Mouse (Mus musculus): ENCODE measurements around the gene Zkscan16. TPM values are rescaled to one million over a fixed set of nuclear protein-coding genes. Genes with fewer than 3 reads are reported as not detected.

Gene Zkscan16
- 1.1 and 1.2 TPM in 2 replicates for polyA plus RNA-seq (2015; fragmentation: Nextera tagmentation; extraction: Ambion mirVana)

DNA sequence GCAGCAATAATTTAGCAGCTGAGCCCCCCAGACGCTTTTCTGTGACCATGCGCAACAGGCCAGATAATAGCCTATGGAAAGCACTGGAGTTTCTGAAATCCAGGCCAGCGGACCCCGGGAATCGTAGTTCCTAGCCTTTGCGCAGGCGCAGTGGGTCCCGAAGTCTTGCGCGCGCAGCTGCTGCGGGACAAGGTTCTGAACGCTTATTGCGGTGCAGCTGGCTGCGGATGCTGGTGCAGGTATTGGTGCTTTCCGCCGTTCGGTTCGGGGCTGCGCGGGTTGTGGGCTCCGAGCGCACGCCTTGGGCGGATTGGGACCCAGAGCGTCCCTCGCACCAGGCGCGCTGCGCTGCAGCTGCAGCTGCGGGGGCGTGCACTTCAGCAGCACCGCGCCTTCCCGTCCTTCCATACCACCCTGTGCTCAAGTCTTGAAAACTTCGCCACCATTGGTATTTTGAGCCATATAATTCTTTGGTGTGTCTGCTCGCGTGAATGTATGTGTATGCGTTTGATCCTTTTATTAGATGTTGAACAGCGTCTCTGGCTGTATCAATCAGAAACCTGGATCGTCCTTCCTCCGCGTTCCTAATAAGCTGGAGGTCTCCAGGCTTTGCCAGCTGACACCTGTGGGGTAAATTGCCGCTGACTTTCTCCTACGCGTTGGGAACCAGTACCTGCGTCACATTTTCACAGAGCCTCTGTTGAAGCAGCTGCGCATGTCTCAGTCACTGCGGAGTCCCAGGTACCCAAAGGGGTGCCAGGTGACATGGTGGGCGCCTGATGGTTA is at the start of gene Zkscan16:
Gene Zkscan16 (plus strand): TSS at position 209 of the 786 bp plus-strand sequence.
- peak within 1 kb of the TSS; percentile 39; the same call in 1 of the 2 replicates for H3K27ac ChIP-seq
- no peaks in the 10 kb centered on the region for H3K9me3 ChIP-seq
- peak within 1 kb of the TSS; percentile 91 for H3K4me2 ChIP-seq (replicated peaks)
- peak within 1 kb of the TSS; percentile 74 for H3K9ac ChIP-seq
- H3K4me1 ChIP-seq, result peaks cover 15% of the 10 kb centered on the region; the same call in 1 of the 2 replicates
- no peaks in the 10 kb centered on the region for H3K36me3 ChIP-seq
- peak; percentile 86 for ATAC-seq (ENCODE audit: low FRiP score, low read depth)
- H3K4me3 ChIP-seq, result peak within 1 kb of the TSS; percentile 77
- 1% methylated on average over 50 of the region's 50 CpGs for WGBS
- no peaks in the 10 kb centered on the region for H3K27me3 ChIP-seq

DNA sequence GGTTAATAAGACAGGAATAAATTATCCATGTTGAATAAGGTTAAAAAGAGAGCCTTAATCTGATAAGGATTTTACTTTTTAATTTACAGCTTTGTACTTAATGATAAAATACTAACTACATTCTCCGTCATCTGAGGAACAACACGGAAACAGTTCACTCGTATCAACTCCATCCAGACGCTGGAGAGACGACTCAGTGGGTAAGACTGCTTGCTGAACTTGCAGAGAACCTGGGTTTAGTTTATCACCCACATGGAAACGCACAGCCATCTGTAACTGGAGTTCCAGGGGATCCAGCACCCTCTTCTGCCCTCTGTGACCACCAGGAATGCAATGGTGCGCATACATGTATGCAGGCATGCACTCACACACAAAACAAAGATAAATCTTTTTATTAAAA is 49.0 kb upstream of the Zkscan16 start:
- no peak overlapping the region for H3K9ac ChIP-seq
- no peak overlapping the region for H3K27ac ChIP-seq
- no peaks in the 10 kb centered on the region for H3K9me3 ChIP-seq
- H3K27me3 ChIP-seq, result no peaks in the 10 kb centered on the region
- no peak overlapping the region for H3K4me2 ChIP-seq (replicated peaks)
- no peaks in the 10 kb centered on the region for H3K36me3 ChIP-seq
- no peak for ATAC-seq (ENCODE audit: low FRiP score, low read depth)
- H3K4me1 ChIP-seq, result 0 out of 2 replicates have a peak, but pooled peaks cover 4% of the 10 kb centered on the region
- no peak overlapping the region for H3K4me3 ChIP-seq
- 78% methylated on average over 7 of the region's 7 CpGs for WGBS

DNA sequence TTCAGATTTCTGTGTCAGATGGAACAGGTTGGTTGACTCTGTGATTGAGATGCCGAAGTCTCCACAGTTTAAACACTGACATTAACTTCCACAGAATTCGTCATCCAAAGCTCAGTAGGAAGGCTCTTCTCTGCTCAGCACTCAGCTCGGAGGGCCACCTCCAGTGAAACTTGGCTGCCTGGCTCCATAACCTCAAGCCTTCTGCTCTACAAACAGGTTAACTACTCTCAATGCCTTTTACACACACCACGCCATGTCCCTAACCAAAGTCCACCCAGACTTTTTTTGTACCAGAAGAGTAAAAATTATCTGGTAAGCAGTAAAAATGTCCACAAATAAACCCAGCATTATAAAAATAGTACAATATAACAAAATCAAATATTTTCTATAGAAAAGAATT is 46.0 kb upstream of the Zkscan16 start:
- no peaks in the 10 kb centered on the region for H3K36me3 ChIP-seq
- H3K27ac ChIP-seq, result no peak overlapping the region
- no peak overlapping the region for H3K9ac ChIP-seq
- no peak overlapping the region for H3K4me2 ChIP-seq (replicated peaks)
- no peaks in the 10 kb centered on the region for H3K9me3 ChIP-seq
- 76% methylated on average over 4 of the region's 4 CpGs for WGBS
- H3K27me3 ChIP-seq, result no peaks in the 10 kb centered on the region
- no peak for ATAC-seq (ENCODE audit: low FRiP score, low read depth)
- H3K4me1 ChIP-seq, result 0 out of 2 replicates have a peak, but pooled peaks cover 4% of the 10 kb centered on the region
- no peak overlapping the region for H3K4me3 ChIP-seq

DNA sequence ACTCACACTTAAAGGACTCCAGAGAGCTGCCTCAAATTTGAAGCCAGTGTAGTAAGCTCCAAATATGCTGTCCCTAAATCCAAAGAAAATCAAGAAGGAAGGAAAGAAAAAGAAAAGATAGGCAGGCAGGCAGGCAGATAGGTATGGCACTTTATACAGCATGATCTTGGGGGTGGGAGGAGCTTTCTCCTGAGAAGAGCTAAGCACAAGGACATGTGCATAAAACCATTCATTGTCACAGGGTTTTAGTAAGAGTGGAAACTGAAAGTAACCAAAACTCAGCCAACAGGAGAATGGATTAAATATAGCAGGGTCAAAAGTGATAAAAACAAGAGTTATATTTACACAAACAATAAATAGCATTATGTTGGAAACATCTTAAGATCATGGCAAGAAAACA is 45.1 kb upstream of the Zkscan16 start:
- ATAC-seq (ENCODE audit: low FRiP score, low read depth), result no peak
- no peaks in the 10 kb centered on the region for H3K9me3 ChIP-seq
- no peak overlapping the region for H3K9ac ChIP-seq
- H3K27me3 ChIP-seq, result no peaks in the 10 kb centered on the region
- no peak overlapping the region for H3K4me3 ChIP-seq
- H3K4me2 ChIP-seq (replicated peaks), result no peak overlapping the region
- H3K27ac ChIP-seq, result no peak overlapping the region
- H3K4me1 ChIP-seq, result peaks cover 10% of the 10 kb centered on the region
- H3K36me3 ChIP-seq, result no peaks in the 10 kb centered on the region

DNA sequence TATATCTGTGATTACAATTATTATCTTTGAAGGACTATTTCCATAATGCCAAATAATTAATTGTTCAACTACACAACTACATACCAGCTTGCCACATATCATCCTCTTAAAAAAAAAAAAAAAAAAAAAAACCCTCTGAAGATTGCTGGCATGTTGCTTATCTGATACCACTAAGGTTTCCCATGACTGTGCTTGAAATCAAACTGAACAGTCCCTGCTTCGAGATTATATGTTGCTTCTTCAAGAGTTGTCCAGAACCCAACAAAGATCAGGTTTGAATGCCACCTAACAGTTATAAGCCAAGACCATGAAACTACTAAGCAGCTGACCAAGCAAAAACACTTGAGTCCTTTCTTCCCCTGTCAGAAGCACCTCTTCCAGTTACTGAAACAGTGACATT is 36.0 kb upstream of the Zkscan16 start:
- Histone ChIP-seq H3K36me3 (no peaks in the 10 kb centered on the region), H3K4me1 (peaks cover 23% of the 10 kb centered on the region), H3K9ac (no peak overlapping the region), H3K27me3 (no peaks in the 10 kb centered on the region), H3K4me3 (no peak overlapping the region), H3K27ac (no peak overlapping the region), H3K9me3 (no peaks in the 10 kb centered on the region; the same call in 1 of the 2 replicates), H3K4me2 (replicated peaks) (no peak overlapping the region)
- 93% methylated on average over 1 of the region's 1 CpGs for WGBS
- ATAC-seq (ENCODE audit: low FRiP score, low read depth), result no peak

DNA sequence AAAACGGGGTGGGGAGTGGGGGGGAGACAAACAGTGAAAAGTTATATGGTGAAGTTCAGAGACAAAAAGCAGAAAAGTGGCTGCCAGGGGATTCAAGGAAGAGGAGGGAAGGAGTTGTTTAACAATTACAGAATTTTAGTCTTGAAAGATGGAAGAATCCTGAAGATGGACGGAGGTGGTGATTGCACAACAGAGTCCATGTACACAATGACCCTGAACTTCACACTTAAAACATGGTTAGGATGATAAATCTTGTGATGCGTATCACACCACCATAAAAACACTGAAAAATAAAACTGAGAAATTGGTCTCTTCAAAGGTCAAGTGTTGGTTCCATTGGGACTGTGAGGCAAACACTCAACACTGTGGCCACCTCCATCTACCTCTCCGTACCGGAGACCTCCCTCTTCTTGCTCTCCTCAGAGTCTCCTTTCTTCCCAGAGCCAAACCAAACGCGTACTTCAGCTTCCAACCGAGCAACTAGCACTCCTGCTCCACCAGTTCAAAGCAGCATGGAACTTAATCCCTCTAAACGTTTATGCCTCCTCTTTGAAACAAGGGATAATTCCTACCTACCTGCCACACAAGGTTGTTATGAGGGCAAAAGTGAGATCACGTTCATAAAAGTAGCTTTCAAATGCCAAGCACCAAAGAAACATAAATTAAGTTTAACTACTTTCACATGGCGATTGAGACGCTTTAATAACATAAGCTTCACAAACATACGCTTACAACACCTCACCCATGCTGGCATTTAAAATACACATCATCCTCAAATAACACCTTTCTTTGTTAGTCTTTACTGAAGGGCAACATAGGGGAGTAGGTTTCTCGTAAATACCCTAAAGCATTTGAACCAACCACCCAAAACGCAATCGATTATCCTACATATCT is 33.0 kb upstream of the Zkscan16 start:
- WGBS, result 22% methylated on average over 16 of the region's 16 CpGs
- Histone ChIP-seq H3K27me3 (no peaks in the 10 kb centered on the region), H3K9me3 (no peaks in the 10 kb centered on the region; the same call in 1 of the 2 replicates), H3K36me3 (no peaks in the 10 kb centered on the region), H3K9ac (peak overlapping the region; percentile 94), H3K4me3 (peak overlapping the region; percentile 88), H3K27ac (peak overlapping the region; percentile 99; the same call in 1 of the 2 replicates), H3K4me1 (peaks cover 16% of the 10 kb centered on the region), H3K4me2 (replicated peaks) (peak overlapping the region; percentile 69)
- no peak for ATAC-seq (ENCODE audit: low FRiP score, low read depth)

DNA sequence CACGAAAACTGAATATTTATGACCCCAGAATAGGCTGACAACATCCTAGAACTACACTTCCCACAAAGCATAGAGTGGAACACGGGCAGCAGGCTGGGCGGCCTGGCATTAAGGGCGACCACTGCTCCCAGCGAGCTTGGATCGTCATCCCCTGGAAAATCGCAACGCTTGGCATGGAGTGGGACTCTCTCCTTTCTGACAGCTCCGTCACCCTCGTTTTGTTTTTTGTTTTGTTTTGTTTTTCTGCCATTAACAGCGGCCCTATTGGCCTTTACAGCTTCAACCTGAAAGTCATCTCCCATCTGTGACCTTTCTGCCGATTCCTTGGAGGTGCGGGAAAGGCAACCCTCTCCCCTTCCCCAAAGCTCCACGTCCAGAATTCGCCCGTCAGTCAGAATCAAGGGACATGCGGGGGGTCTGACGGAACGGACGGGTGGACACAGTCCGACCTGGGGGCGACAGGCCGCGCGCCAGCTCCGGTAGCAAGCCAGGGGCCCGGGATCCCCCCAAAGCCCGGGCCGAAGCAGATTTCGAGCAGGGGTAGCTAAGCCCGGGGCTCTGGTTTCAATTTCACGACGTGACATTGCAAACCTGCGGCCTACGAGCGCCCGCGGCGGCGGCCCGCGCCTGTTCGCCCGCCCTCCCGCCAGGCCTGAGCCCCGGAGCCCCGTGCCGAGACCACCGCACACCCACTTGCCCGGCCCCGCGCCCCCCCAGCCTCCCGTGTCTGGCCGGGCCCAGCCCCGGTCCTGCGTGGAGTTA is 32.2 kb upstream of the Zkscan16 start:
- Histone ChIP-seq H3K9me3 (no peaks in the 10 kb centered on the region; the same call in 1 of the 2 replicates), H3K27ac (peak overlapping the region; percentile 99), H3K9ac (peak overlapping the region; percentile 94), H3K4me1 (peaks cover 16% of the 10 kb centered on the region), H3K4me2 (replicated peaks) (peak overlapping the region; percentile 69), H3K27me3 (no peaks in the 10 kb centered on the region), H3K4me3 (peak overlapping the region; percentile 88), H3K36me3 (no peaks in the 10 kb centered on the region)
- peak; percentile 59 for ATAC-seq (ENCODE audit: low FRiP score, low read depth)
- under 1% methylated on average over 43 of the region's 56 CpGs for WGBS

DNA sequence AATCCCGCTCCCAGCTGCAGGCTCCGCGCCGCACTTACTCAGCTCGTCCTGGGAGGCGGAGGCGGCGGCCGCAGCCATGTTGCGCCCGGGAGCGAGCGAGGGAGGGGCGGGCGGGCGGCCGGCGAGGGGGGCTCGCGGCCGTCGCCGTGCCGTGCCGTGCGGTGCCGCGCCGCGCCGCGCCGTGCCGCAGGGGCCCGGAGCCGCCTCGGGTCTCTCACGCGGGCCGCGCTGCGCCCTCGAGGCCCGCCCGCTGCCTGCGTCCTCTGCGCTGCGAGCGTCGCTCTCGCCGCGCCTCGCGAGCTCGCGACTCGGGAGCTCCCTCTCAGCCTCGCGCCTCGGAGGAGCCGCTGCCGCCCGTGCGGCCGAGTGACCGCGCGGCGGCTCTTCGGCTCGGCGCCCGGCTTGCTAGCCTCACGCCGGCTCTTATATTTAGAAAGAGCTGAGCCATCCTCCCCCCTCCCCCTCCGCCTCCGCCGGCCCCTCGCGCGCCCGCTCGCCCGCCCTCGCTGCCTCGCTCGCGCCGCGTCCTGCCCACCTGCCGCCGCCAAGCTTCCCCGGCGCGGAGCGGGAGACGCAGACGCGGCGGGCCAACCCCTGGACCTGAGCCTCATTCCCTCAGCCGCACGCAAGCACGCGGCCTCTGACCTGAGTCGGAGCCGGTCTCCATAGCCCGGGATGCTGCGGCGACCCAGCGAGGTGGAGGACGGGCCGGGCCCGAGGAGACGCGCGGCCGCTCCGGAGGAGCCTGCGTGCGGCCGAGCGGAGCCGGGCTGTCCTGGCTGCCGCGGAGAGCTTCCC is 31.4 kb upstream of the Zkscan16 start:
- ATAC-seq (ENCODE audit: low FRiP score, low read depth), result peak; percentile 73
- WGBS, result under 1% methylated on average over 107 of the region's 126 CpGs
- Histone ChIP-seq H3K27ac (peak overlapping the region; percentile 99), H3K4me1 (peaks cover 16% of the 10 kb centered on the region), H3K36me3 (no peaks in the 10 kb centered on the region), H3K27me3 (no peaks in the 10 kb centered on the region), H3K4me3 (peak overlapping the region; percentile 88), H3K4me2 (replicated peaks) (peak overlapping the region; percentile 69), H3K9me3 (no peaks in the 10 kb centered on the region; the same call in 1 of the 2 replicates), H3K9ac (peak overlapping the region; percentile 94)

DNA sequence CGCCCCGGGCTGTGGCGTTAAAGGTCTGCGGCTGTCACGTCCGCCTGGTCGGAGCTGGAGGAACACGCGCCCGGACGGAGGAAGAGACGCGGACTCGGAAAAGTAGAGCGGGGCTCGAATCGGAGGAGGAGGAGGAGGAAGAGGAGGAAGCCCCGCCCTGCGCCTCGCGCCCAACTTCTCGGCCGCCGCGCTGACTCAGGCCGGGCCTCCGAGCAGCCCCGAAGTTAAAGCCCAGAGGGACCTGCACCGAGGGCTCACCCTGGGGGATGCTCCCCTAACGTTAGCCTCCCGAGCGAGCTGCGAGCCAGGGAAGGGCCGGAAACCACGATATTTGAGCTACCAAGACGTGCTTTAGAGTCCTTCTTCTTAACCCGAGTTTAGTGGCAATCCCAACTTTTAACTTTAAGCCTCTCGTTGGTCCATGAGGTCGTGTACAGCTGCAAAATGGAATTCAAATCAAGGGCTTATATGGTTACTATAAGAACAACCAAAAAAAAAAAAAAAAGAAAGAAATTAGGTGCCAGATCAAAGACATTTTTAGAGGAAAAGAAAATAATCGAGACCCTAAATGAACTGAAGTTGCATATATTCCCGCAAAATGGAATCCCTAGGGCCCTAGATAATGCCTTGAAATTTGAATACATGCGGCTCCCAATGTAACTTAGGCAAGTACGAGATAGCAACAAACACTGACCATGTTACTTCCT is 30.6 kb upstream of the Zkscan16 start, which contains the start of gene Ecpas:
Gene Ecpas (minus strand): TSS at position 121 of the 707 bp plus-strand sequence.
- ATAC-seq (ENCODE audit: low FRiP score, low read depth), result peak; percentile 66
- H3K36me3 ChIP-seq, result no peaks in the 10 kb centered on the region
- H3K27me3 ChIP-seq, result no peaks in the 10 kb centered on the region
- 3% methylated on average over 43 of the region's 43 CpGs for WGBS
- peak within 1 kb of the TSS; percentile 99 for H3K27ac ChIP-seq
- peaks cover 16% of the 10 kb centered on the region for H3K4me1 ChIP-seq
- H3K4me3 ChIP-seq, result peak within 1 kb of the TSS; percentile 88
- peak within 1 kb of the TSS; percentile 69 for H3K4me2 ChIP-seq (replicated peaks)
- H3K9me3 ChIP-seq, result no peaks in the 10 kb centered on the region; the same call in 1 of the 2 replicates
- H3K9ac ChIP-seq, result peak within 1 kb of the TSS; percentile 94

DNA sequence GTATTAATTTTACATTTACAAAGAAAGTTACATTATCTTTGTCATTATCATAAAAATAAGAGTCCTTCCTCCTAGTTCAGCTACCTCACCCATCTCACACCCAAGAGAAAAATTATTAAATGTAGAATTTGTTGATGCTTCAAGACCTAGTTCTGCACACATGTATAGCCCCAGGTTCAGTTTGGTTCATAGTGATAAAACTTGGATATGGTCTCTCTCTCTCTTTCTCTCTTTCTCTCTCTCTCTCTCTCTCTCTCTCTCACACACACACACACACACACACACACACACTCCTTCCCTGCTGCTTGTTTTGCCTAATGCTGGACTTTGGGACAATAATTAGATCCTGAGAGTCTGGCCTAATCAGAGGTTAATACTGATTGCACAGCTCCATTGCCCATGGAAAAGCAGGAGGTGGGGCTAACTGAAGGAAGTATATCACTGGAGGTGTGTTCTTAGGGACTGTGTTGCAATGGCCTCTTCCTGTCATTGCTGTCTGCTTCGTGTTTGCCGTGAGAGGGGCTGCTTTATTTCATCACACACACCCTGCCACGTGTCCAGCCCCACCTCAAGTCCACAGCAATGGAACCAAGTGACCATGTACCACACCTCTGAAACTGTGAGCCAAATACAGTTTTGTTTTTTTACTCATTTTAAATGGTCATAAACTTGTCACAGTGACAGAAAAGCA is 29.9 kb upstream of the Zkscan16 start:
- WGBS, result 29% methylated on average over 3 of the region's 3 CpGs
- H3K27me3 ChIP-seq, result no peaks in the 10 kb centered on the region
- H3K4me2 ChIP-seq (replicated peaks), result peak overlapping the region; percentile 69
- H3K36me3 ChIP-seq, result no peaks in the 10 kb centered on the region
- peaks cover 16% of the 10 kb centered on the region for H3K4me1 ChIP-seq
- no peaks in the 10 kb centered on the region; the same call in 1 of the 2 replicates for H3K9me3 ChIP-seq
- no peak overlapping the region; the same call in 1 of the 2 replicates for H3K9ac ChIP-seq
- no peak for ATAC-seq (ENCODE audit: low FRiP score, low read depth)
- peak overlapping the region; percentile 88 for H3K4me3 ChIP-seq
- no peak overlapping the region for H3K27ac ChIP-seq

Data from limb, embryonic 13.5 days (tissue).